Mouse (Mus musculus) CH12.LX (cell line): ENCODE measurements around the gene Gm4565.
"Not testable (repeated sequence)": the region's sequence is repeated elsewhere in the genome, so short reads cannot be mapped to it uniquely, and the experiment has no call there.

ENCODE experiments used
- CTCF ChIP-seq, 2 experiments: IDR thresholded peaks in 1 of 2; conservative IDR thresholded peaks in 1 of 2; 2 replicates each; pipeline ENCODE4 v1.5.1; 2011 to 2012; ENCODE audit warnings: low read depth in 2 of 2, low read length in 2 of 2, improper control_type of control experiment in 1 of 2, inconsistent platforms in 1 of 2, mild to moderate bottlenecking in 1 of 2, moderate library complexity in 1 of 2
- HCFC1 ChIP-seq: IDR thresholded peaks from 2 replicates; pipeline ENCODE4 v1.6.1; 2012; ENCODE audit warnings: low read depth, mild to moderate bottlenecking, inconsistent platforms, low read length, improper control_type of control experiment
- KAT2A ChIP-seq: IDR thresholded peaks from 2 replicates; pipeline ENCODE4 v1.6.1; 2012; ENCODE audit warnings: low read length, improper control_type of control experiment, inconsistent platforms; ENCODE audit not compliant: insufficient replicate concordance
- MXI1 ChIP-seq: IDR thresholded peaks from 2 replicates; pipeline ENCODE4 v1.6.1; 2011; ENCODE audit warnings: mild to moderate bottlenecking, low read depth, low read length, improper control_type of control experiment
- NRF1 ChIP-seq: IDR thresholded peaks from 2 replicates; pipeline ENCODE4 v1.6.1; 2014; ENCODE audit warnings: low read depth, mild to moderate bottlenecking, inconsistent platforms, low read length, improper control_type of control experiment, moderate library complexity
- POLR2A ChIP-seq: IDR thresholded peaks from 2 replicates; pipeline ENCODE4 v1.6.1; 2011; ENCODE audit warnings: low read depth, mild to moderate bottlenecking, improper control_type of control experiment, low read length
- RCOR1 ChIP-seq: conservative IDR thresholded peaks from 2 replicates; pipeline ENCODE4 v1.6.1; 2012; ENCODE audit warnings: low read depth, mild to moderate bottlenecking, inconsistent platforms, low read length, improper control_type of control experiment
- UBTF ChIP-seq: IDR thresholded peaks from 2 replicates; pipeline ENCODE4 v1.6.1; 2012; ENCODE audit warnings: low read depth, mild to moderate bottlenecking, inconsistent platforms, low read length, improper control_type of control experiment, moderate library complexity
- ZC3H11A ChIP-seq: IDR thresholded peaks from 2 replicates; pipeline ENCODE4 v1.6.1; 2012; ENCODE audit warnings: low read depth, mild to moderate bottlenecking, inconsistent platforms, low read length, improper control_type of control experiment

- not testable (repeated sequence) for TF ChIP-seq POLR2A; MXI1; HCFC1; CTCF (conservative IDR thresholded peaks at IDR 0.05 in 1 of 2, IDR thresholded peaks at IDR 0.05 in 1 of 2; ENCODE audit: low read depth in 2 of 2, low read length in 2 of 2); NRF1; RCOR1; KAT2A; UBTF; ZC3H11A
Measured at GRCm38 (mm10) chr7:22565243-22565642, 22.7 kb downstream of the Gm4565 start, which contains the start of gene Gm4201.
